Mouse (Mus musculus) lung, adult 2 months (tissue): ENCODE data around the gene Mpeg1.

Experiments
- CTCF ChIP-seq: fragments of 200-500 bp; IDR thresholded peaks from 2 replicates; pipeline ENCODE4 v1.5.1; 2011; ENCODE audit warnings: mild to moderate bottlenecking, low read length, control low read depth; ENCODE audit not compliant: insufficient read depth
- POLR2A ChIP-seq: fragments of 200-500 bp; IDR thresholded peaks from 2 replicates; pipeline ENCODE4 v1.6.1; 2011; ENCODE audit warnings: low read depth, mild to moderate bottlenecking, control low read depth, low read length, borderline replicate concordance; ENCODE audit errors: extremely low read depth

- TF ChIP-seq POLR2A (no peak), CTCF (no peak)
Measured at GRCm38 (mm10) chr19:12498941-12499340, 38.4 kb downstream of the Mpeg1 start.
